Mouse (Mus musculus): Measurements from ENCODE around the gene Gria4. TPM values are rescaled to one million over a fixed set of nuclear protein-coding genes. Genes with fewer than 3 reads are reported as not detected.
"Not testable (repeated sequence)": the region's sequence is repeated elsewhere in the genome, so short reads cannot be mapped to it uniquely, and the experiment has no call there.

The Gria4 gene
- not detected for total RNA-seq (2021)
- long read RNA-seq, experiment 1 = 0 reads
- long read RNA-seq, experiment 2 = 0 reads

DNA sequence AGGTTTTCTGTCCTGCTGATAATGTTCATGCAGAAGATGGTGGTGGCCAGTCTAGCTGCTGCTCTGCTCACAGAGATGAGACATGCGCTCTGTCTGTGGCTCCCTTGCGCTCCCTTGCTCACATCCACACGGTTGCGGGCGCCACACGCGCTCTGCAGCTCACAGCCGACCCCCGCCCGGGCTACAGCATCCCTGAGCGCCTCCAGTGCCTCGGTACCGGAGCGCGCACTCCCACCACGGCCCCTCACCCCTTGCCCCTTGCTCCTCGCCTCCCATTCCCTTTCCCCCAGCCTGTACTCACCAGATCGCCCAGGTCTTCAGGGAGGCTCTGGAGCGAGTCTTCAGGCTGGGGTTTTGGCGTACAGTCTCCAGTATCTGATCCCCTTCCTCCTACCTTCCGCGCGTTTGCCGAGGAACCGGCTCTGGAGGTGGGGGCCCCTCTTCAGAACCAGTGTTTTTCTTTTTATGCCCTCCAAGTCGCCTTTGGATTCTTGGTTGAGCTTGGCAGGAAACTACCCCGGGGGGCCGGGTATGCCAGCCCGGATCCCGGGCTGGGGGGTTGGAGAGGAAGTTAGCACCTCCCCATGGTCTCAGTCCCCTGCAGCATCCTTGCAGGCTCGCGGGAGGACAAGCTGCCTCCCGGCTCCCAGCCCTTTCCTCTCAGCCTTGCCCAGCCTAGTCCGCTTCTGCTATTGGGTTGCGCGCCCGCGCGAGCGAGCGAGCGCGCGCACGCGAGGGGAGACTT lies at the start of gene Gria4:
Gria4 (minus strand) TSS at position 691 of the 745 bp plus-strand sequence.
- peak in 1 of 2 experiments; percentile 3 for DNase-seq
- intact Hi-C loops (cut with DNase I) = no loop called here

- intact Hi-C loops (cut with DNase I); DNase-seq: not testable (repeated sequence)
Measured at GRCm38 (mm10) chr9:4810941-4811340, 14.9 kb upstream of the Gria4 start.

DNA sequence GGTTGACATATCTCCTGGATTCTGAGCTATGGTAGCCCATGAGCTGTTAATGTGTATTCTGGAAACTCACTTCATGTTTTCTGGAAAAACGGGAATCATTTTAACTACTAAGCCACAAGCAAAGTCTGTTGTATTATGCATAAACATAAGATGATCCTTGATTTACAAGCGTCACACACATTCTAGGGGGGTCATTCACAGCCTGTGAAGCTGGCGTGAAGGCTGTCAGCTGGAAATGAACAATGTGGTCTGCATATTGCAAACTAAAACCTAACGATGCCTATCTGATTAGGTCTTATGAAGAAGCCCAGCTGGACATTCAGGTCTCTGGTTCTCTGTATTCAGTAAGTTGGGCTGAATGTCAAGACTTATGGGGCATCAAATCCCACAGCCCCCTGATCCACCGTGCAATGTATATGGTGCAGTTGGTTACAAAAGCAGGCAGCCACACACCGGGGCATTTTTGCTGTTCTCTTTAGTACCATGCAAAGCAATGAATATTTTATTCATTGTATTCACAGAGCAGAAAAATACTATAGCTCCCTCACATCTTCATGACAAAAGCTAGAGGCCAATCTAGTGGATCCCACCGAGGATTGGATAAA lies 7.2 kb upstream of the Gria4 start:
- DNase-seq = no peak
- intact Hi-C loops (cut with DNase I) = no loop called here

- no peak for DNase-seq
- intact Hi-C loops (cut with DNase I) = no loop called here
Measured at GRCm38 (mm10) chr9:4797396-4797795, 1.4 kb upstream of the Gria4 start.

DNA sequence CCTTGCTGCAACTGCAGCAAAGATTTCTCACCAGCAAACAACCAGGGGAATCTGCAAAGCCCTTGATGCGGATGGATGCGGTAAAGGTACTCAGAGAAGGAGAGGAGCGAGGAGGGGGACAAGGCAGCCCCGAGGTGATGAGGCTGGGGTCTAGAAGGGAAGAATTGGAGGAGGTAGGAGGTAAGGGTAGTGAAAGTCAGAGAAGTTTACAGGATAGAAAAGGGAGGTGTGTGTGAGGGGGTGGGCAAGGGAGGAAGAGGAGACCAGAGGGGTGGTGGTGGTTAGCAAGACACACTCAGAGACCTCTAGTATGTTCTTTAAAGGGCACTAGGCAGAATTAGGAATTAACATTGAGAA lies 233 bp upstream of the Gria4 start:
- intact Hi-C loops (cut with DNase I) = no loop called here
- DNase-seq = no peak

DNA sequence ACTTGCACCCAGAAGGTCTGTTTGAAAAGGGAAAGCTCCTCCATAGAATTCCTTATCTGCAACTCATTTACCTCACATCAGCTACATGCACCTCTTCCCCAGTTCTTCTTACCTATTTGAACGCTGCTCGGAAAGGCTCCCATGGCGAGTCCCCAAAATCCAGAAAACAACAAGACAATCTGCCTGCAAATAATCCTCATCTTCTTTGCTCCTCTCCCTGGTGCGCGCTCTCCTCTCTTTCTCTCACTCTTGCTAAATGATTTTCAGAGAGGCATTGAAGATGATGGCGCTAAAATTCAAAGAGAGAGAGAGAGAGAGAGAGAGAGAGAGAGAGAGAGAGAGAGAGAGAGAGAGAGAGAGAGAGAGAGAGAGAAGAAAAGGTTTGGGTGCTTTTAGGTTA lies 959 bp downstream of the Gria4 start:
- intact Hi-C loops (cut with DNase I) = no loop called here
- no peak for DNase-seq

DNA sequence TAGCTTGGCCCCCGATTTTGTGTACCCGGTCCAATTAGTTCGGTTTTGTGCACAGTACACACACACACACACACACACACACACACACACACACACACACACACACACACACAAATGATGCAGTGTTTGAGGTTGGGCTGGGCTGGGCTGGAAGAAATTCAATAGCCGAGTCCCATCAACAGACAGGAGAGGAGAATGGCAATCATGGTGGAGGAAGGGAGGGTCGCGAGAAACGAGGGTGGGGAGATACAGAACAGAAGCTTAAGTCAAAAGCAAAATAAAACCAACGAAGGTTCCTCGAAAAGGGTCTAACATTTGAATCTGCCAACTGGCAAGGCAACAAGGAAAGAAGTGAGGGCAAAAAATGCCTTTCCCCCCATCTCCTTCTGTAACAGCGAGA lies 1.6 kb downstream of the Gria4 start:
- intact Hi-C loops (cut with DNase I) = no loop called here
- DNase-seq = no peak

DNA sequence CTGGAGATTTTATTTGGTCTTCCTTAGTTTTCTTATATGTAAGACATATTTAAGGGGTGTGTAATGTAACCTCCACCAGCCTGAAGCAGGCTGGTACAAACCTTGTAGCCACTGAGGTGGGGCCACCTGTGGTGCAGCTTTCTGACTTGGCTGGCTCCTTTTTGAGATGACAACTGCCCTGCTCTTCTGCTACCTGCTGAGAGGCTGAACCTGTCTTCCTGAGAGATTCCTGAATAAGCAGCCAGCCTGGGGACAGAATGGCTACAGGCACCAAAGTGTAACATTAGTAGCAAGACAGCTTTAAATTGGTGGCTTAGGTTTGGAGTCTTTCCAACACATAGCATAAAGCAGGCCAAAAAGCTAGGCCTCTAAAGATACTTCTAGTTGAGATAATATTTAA lies 46.6 kb downstream of the Gria4 start:
- intact Hi-C loops (cut with DNase I); DNase-seq: not testable (repeated sequence)

GRCm38 (mm10) chr9:4714086-4714485 lies 81.9 kb downstream of the Gria4 start:
- intact Hi-C loops (cut with DNase I) = no loop called here
- DNase-seq = no peak

DNA sequence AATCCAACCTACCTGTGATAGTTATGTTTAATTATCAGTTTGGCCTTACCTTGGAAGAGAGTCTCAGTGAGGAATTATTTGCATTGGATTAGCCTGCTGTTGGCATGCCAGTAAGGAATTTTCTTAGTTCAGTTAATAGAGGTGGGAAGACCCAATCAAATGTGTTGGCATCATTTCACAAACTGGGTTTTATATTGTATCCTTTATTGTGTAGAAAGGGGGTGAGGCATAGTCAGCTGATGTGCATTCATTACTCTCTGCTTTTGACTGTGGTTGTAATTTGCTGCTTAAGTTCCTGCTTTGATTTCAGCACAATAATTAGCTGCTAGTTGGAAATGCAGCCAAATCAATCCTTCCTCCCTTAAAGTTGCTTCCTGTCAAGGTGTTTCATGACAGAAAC lies 83.7 kb downstream of the Gria4 start:
- no peak for DNase-seq
- intact Hi-C loops (cut with DNase I) = no loop called here

DNA sequence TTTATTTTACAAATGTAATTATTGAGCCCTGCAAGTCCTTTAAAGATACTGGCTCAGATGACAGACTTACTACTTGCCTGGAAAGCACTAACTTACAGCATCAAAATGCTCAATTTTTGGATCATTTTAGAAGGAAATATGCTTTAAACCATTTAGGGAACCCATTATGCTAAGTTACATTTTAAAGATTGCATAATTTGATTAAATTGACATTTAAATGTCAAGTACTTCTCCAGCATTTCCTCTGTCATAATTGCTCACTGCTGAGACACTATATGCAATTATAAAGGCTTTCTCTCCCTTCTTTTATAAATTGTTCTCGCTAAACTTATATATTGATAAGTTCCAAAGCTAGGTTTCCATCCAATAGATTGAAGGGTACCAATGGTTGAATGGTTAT lies 108.9 kb downstream of the Gria4 start:
- no peak for DNase-seq
- intact Hi-C loops (cut with DNase I) = no loop called here

DNA sequence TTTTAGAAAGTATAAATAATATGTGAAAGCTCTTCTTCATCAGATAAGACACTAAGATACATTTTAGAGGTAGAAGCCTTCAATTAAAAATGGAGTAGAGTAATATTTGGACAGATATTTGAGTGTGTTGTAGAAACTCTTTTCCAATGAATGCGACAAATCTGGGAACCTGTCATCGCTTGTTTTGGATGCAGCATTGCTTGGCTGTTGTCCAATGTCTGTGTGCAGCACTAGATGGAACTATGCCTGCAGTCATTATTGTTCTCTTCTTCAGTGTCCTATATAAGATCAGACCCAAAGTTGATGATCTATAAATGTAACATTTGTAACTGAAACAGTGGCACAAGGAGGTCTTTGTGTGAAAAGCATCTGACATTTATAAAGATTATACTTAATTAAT lies 115.8 kb downstream of the Gria4 start:
- DNase-seq = no peak
- intact Hi-C loops (cut with DNase I) = no loop called here

GRCm38 (mm10) chr9:4679099-4679498 lies 116.9 kb downstream of the Gria4 start:
- intact Hi-C loops (cut with DNase I) = no loop called here
- DNase-seq = no peak

DNA sequence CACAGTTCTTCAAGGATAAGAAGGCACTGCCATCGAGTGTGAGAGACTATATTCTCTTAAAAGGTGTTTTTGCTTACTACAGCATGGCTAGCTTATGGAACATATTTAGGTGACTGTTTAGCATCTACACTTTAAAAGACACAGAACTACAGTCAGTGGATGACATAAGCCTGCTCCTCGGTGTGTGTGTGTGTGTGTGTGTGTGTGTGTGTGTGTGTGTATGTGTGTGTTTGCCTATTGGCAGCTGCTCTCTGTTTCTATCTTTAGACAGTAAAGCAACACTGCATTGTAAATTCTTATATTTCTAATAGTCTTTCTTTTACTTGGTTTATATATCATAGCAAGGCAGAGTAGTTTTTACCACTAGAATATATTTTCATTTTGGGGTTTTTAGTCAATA lies 130.3 kb downstream of the Gria4 start:
- intact Hi-C loops (cut with DNase I) = no loop called here
- no peak for DNase-seq

DNA sequence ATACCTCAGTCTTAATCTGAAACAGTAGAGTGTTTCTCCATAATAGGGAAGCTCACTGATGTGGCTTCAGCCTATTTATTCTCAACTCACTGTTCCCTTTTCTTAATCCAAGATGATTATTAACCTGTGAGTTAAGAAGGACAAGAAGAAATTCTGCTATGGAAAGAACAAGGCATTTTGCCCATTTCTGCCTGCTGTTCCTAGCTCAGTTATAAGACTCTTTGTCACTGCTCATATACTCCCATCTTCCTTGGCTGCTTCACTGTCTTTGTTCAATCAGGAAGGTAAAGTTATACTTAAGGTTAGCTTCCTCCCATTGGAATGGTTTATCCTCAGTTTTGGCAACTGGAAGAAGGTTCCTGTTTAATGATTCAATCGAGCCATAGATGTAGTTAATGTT lies 133.6 kb downstream of the Gria4 start:
- no peak for DNase-seq
- intact Hi-C loops (cut with DNase I) = no loop called here

DNA sequence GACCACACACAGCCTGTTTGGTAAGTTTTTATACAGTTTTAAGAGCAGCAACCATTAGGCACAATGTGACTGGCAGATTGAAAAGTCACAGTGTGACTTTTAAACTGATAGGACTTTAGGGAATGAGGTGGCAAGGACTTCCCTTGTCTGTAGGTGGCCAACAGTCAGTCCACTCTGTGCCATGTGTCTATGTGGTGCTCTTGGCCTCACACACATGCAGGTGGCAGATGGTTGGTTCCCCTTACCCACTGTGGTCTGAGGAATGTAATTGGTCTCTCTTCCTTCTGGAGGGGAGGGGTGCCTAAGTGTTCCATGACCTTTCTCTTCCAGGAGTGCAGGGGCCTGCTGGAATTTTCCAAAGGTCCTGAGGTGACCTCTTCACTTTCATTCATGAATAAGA lies 137.1 kb downstream of the Gria4 start:
- intact Hi-C loops (cut with DNase I) = no loop called here
- no peak for DNase-seq

- DNase-seq = no peak
- intact Hi-C loops (cut with DNase I) = no loop called here
Measured at GRCm38 (mm10) chr9:4654333-4654732, 141.7 kb downstream of the Gria4 start.

DNA sequence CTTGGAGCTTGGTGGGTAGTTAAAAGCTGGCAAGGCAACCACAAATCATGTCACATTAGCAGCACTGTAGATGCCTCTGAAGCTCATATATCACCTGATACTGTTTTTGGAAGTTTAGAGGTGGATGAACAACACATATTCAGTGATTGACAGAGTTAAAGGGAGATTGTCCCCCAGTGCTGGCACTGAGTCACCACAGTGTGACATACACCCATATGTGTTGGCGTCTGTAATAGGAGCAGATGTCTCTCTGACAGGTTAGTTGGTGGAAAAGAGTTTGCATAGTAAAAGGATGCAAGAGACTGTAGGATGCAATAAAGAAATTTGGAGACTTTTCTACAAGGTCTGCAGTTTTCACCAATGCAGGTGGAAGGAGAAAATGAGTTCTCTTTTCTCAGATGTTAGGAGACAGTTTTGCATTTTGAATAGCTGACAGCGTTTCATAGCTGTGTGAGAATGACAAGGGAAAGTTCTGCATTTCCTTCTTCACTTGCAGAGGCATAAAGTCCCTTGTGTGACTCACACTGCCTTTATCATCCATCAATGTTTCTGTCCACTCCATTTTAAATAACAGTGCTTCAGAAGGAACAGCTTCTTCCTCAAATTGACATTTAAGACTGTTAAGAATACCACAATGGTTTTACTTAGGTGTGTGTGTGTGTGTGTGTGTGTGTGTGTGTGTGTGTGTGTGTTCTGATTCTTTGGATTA lies 156.7 kb downstream of the Gria4 start:
- no peak for DNase-seq
- intact Hi-C loops (cut with DNase I) = no loop called here

DNA sequence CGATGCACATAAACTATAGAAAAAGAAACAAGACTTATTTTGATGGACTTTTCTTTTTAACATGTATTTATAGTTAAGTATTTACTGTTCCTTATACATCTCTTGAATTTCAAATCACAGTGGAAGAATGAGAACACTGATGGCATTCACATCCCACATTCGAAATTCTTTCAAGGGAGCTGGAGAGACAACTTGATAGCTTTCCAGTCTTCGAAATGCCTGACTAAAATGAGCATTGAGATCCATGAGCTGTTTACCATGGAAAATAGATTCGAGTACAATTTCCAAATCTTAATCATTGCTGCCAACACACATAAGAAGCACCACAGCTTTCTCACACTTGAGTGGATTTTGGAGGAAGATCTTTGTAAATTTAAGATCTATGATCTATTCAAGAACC lies 164.1 kb downstream of the Gria4 start:
- DNase-seq = no peak
- intact Hi-C loops (cut with DNase I) = no loop called here

DNA sequence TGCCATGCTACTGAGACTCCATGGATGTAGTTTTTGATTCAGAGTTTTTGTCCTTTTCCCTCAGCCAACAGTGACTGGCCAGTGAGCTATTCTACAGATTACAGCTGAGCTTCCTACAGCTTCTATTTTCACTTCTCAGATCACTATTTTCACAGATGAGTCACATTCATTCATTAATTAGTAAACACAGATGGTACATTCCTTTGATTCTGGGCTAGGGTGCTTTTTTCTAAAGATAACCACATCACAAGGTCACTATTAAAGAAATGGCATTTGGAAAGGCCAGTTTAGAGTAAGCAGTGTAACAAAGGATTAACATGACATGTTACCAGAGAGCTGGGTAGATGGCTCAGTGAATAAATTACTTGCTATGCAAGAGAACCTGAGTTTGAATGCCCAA lies 180.7 kb downstream of the Gria4 start:
- DNase-seq = no peak

GRCm38 (mm10) chr9:4605354-4605753 lies 190.7 kb downstream of the Gria4 start:
- intact Hi-C loops (cut with DNase I) = no loop called here
- no peak for DNase-seq

More for the DNA sequence above, 180.7 kb downstream of the Gria4 start:
- intact Hi-C loops (cut with DNase I) = no loop called here

DNA sequence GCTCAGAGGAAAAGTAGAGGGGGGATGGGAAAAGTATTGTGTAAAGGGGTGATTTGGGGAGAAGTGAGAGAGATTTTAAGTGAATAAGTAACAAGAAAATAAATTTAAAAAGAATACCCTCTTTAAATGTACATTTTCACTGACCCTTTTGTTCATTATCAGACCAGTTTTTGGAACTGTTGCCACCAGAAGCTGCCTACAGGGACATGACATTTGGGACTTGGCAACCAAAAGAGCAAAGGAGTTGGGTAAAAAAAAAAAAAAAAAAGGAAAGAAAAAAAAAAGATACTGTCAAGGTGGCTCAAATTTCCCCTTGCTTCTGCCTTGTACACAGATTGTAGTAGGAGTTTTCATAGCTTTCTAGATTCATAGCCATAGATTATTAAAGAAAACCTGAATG lies 191.8 kb downstream of the Gria4 start:
- intact Hi-C loops (cut with DNase I) = no loop called here
- DNase-seq = no peak
